Mouse (Mus musculus) Muller cell, postnatal 12 days (primary cell): ENCODE results near the gene Sp8.

Experiments
- DNase-seq: peaks from one replicate; pipeline ENCODE4 v3.0.0-alpha.2; 2015; ENCODE audit errors: inconsistent ontology term

Gene Sp8

DNA sequence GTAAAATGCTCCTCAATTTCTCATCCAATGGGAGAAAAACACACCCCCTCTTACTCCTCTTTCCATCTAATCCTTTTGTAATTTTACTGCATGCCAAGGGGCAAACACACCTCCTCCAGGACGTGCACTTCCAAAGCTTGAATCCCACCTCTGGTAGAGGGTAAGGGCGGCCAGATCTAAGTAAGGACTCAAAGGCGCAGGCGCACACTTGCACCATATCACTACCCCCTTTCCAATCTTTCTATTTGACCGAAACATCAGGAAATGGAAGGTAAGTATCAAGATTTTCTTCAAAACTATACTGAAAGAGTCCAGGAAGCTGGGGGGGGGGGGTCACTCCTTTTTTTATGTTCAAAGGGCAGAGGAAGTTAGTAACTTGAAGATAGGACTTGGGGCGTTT is at the start of gene Sp8:
TSS of gene Sp8 (plus strand) at position 109 of the 400 bp plus-strand sequence.
- no peak for DNase-seq

DNA sequence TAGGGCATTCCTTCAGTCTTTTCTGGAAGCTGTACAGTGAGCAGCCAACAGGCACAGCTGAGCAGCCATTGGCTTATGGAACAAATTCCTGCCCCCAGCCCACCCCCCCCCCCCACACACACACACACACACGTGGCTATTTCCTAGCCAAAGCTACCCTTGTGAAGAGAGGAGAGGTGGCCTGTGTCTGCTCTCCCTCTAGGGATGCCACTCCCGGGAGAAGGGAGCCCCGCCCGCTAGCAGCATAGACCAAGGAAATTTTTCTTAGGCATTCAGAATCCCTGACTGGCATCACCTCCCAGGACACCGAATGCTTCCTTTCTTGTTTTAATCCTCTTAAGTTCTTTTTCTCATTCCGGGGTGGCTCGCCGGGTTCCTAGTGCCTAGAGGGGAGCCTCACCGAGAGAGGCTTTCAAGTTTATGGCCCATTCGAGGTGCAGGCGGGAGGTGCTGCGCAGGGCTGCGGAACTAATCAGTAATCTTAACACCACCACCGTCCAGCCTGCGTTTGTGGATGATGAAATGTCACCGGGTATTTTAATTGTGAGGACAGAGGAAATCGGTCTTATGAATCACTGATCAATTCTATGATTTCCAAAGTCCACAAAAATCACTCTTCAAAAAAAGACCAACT is 34.7 kb upstream of the Sp8 start:
- no peak for DNase-seq

DNA sequence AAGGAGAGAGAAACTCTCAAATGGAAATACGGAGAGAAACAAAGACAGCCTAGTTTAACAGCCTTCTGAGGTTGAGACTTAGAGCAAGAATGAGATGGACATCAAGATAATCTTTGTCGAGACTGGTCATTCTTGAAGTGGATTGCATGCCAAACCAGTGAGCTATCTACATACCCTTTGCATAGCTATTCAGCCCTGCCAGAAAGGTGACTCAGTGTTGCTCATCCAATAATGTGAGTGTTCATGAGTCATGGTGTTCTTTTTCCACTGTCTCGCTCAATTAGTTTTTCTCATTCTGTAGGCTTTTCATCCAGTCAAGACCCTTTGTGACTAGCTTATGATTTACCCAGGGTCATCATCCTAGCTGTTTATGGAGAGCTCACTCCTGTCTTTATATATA is 31.6 kb upstream of the Sp8 start:
- peak; percentile 97 for DNase-seq

DNA sequence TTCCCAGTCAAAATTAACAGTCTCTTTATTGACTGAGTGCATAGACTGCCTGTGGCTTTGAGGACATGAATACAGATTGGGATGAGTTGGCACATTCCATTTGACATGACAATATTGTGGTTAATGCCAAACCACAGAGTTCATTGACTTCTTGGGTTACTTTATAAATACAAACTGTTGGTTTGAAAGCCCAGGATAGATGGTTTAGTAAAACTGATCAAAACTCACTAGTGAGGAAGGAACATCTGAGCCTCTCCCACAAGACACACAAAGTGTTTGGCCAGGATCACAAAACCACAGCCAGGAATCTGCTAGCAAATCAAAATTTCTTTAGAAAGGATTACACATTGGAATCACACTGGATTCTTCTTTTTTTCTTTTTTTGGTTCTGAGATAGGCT is 30.0 kb upstream of the Sp8 start:
- peak; percentile 89 for DNase-seq

DNA sequence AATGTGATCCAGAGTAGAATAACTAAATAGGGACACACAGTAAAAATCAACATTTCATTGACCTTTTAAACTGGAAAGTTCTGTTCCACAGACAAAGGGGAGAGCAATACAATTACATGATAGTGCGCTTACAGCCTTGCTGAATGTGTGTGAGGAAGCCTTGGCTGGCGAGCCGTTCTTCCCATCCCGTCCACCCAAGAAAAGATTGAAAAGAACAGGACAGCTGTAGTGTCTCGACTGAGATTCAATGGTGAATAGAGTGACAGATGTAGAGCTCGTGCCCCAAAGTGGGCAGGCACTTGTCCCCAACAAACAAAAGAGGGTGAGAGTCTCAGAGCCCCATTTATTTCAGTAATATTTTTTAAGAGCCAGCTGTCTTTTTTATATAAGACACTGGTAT is 16.2 kb upstream of the Sp8 start:
- no peak for DNase-seq

DNA sequence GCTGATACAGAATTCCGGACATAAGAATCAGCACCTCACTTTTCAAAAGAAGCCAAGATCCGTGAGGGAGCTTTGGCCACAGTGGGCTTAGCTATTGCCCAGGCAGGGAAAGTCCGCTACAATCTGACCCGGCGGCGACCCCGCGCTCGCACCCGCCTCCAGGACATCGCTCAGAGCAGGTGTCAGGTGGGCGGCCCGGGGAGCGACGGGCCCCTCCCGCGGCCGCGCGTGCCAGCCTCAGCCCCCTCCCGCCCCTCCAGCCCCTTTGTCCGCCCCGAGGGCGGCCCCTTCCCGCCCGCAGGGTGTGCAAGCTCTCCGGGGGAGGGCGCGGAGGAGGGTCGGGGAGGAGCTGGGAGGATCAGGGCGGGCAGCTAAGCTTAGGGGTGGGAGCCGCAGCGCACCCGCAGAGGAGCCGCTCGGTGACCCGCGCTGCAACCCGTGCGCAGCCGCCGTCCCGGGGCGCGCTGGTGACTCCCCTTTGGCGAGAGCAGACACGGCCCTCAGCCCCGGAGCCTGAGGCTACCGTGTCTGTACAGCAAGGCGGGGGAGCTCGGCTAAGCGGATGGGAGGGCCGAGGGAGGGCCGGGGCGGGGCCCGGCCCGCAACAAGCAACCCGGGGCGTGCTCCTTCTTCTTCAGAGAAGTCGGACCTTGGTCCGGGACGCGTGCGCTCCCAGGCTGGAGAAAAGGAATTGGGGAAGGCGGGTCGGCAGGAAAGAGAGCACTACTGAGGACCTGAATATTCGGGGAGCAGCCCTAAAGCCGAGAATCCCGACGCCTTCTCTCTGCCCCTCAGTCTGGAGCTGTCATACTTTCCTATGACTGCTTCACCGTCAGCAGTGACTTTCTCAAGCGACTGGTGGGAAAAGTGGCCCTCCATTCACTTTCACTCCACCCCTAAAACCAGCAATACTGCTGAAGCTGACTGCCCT is 9.5 kb upstream of the Sp8 start:
- DNase-seq: peak; percentile 74

DNA sequence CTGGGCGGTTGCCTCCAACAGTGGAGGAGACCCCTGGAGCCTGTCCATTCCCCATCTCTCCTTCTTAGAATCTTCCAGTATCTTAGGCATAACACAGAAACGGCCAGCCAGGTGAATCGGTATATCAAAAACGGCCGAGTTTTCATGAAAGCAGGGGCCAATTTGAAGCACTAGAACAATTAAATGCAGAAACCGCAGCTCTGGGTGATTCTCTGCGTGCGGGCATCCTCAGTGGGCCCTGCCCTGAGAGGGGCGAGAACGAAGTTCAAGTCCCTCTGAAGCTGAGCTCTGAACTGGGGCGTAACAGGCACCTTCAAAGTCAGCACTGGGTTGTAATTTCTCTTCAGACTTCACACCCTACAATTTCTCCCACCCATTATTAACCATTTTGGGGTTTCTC is 8.8 kb upstream of the Sp8 start:
- DNase-seq: no peak

DNA sequence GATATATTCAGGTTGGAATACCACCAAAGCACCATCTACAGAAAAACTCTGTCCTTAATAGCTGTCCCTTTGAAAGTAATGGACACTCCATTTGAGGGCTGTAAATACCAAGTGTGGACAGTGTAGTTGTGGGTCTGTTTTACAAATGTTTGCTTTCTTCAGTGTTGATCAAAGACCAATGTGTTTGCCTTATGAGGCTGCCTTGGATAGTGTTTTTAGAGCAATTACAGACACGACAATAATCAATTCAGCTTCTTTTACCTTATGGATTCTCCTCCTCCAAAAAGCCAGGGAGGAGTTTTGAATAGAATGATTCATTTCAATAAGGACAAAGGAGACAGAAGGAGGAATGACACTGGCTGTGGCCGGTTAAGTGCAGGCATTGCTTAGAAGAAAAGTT is 7.9 kb upstream of the Sp8 start:
- DNase-seq: no peak

DNA sequence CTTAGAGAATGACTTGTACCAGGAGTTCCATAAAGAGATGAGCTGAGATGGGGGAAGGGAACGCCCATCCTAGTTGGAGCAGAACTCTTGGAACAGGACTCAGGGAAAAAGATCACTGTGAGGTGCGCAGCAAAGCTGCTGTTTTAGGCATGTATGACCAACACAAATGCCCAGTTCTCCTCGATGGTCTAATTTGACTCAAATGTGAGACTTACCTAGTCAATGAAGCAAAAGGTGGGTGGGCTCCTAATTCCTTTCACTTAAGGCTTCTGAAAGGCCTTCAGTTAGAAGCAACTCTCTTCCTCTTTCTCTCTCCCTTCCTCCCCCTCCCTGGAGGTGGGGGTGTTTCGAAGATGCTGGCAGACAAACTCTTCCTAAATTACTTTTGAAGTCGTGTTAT is 6.7 kb upstream of the Sp8 start:
- DNase-seq: no peak

DNA sequence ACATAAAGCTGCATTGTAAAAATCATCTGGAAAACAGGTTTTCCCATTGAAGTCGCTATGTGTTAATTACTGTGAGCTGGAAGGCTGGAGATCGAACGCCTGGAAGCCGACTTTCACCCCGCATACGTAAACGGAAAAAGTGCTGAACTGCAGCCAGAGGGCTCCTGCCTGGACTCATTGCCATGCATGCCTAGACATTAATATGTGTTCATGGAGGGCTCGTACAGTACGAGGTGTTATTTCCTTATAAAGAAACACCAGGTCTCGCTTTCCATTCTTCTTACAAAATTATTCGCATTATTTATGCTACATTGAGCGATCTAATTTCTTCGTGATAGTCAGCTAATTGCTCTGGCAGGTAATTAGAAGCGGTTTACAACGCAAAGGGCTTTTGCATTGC is 5.8 kb upstream of the Sp8 start:
- no peak for DNase-seq

DNA sequence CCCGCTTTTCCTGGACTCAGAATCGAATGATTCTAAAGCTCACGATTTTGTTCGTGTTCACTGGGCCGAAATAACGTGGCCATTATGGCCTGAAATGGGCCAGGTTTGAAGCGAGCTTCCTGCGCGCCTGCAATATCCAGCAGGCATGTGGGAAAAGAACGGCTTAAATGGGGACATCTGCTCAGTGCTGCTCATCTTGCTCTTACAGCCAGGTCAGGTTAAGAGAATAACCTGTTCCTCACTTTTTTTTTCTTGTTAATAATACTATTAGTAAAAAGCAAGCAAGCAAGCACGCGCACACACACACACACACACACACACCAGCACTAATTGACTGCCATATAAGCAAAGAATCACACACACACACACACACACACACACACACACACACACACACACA is 5.3 kb upstream of the Sp8 start:
- no peak for DNase-seq

DNA sequence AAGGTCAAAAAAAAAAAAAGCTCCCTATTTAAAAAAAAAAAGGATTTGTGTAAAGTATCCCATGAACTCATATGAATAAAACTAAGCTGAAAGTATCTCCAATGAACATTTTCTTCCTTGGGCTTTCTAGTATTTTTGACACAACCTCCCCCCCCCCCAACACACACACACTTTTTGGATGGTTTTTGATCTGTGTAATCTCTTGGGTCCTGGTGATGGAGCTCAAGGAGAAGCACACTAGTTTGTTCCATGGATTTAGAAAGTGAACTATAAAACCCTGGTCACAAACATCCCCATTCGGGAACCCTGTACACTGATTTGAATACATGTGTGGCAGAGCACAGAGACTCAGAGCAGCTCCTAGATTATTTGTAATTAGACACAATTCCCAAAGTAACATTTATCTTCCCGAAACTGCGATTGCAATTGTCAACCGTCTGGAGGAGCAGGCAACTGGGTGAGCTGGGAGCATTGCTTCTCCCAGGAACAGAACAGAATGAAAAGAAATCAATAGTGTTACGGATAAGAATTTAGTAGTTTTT is 4.7 kb upstream of the Sp8 start:
- DNase-seq: no peak

DNA sequence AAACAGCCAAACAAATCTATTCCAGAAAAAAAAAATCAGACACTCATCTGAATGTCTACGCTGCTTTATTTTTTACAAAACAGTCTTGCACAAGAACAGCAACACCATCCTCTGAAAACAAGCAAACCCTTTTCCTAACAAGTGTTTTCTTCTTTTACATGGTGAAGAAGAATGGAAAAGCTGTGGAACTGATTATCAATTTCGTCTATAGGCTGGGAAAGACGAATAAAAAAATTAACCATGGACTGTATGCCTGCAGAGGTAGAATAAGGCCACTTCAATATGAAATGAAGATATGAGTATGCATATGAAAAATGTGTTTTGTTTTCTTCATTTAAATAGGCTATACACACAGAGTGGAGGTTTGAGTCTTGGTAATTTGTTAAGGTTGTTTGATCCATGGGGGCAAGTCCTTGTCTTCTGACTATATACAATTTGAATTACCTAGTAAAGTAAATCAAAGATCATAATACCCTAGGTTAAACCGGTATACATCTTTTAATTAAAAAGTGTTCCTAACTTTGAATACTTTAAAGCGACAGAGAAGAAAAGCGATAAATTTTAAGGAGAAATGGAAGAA is 4.1 kb upstream of the Sp8 start:
- DNase-seq: no peak

DNA sequence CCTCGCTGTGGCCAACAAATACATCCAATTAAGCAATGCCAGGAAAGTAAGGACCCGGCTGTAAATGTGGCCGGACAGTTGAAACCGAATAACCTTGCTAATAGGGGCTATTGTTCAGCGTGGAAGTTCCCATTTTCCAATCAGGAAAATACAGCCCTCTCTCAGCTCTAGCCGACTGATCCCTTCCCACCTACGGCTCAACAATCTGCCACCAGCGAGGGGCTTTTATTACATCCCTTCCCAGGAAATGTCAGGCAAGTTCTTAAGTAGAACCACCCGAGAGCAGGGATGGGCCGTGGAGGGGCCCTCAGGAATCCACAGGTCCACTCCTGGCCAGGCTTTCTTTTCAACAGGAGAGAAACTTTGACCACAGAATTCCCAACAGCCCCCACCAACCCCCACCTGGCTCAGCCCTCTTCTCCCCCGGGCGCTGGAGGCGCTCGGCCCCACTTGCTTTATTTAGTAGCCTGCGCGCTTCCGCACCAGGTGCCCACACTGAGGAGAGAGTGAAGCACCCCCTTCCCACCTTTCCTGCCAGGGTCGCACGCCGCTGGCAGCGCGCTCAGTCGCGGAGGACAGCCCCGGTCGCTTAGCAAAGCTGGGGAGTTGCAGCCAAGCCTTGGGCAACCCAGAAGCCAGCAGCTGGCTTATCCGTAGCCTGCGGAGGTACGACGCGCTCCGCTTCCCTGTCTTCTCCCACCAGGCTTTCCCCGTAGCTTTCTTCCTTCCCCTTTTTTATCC is 3.3 kb upstream of the Sp8 start:
- DNase-seq: no peak

DNA sequence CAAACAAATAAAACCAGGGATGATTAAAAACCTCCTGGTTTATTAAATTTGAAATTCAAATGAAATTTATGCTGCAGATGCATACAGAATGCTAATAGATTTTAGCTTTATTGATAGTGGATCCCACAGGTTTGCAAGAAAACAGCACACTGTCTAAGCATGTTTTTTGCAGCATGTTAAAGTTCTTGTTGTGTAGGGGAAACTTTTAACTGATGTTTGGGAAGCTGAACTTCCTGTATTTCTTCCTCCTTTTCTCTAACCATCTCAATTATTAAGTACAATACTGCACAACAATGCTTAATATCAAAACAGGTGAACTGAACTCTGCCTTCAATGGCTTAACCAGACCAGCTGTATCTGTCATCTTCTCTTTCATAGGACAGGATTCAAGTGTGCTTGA is 2.0 kb upstream of the Sp8 start:
- DNase-seq: no peak

DNA sequence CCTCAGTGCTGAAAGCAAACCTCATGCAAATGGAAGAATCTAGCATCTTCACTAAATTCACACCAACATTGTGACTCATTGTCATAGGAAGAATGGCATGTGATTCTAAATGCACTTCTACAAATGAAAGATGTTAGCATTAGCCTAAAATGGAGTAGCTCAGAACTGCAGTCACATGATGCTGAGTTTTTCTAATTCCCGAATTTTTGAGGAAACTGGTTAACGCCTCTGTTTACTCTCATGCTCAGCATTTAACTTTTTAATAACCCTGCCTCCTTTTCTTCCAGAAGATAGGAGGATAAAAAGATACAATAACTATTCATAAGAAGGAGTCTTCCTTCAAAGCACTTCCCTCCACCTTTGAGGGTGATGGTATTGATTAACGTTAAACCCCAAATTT is 1.3 kb upstream of the Sp8 start:
- no peak for DNase-seq

DNA sequence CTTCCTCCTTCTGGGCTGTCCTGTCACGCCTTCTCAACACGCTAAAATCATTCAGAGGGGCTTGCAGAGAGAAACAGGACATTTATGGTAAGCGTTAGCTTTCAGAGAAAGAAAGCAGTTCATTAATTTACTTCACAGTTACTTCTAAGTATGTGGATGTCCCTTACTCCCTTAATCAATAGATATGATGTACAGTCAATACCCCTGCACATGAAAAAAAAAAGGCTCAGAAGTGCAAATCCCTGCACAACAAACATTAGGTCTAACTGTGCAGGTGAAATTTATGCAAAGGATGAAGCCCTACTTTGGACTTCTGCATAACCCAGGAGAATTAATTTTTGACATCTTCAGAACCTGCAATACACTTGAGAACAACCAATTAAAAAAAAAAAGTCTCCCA is 778 bp upstream of the Sp8 start:
- no peak for DNase-seq

DNA sequence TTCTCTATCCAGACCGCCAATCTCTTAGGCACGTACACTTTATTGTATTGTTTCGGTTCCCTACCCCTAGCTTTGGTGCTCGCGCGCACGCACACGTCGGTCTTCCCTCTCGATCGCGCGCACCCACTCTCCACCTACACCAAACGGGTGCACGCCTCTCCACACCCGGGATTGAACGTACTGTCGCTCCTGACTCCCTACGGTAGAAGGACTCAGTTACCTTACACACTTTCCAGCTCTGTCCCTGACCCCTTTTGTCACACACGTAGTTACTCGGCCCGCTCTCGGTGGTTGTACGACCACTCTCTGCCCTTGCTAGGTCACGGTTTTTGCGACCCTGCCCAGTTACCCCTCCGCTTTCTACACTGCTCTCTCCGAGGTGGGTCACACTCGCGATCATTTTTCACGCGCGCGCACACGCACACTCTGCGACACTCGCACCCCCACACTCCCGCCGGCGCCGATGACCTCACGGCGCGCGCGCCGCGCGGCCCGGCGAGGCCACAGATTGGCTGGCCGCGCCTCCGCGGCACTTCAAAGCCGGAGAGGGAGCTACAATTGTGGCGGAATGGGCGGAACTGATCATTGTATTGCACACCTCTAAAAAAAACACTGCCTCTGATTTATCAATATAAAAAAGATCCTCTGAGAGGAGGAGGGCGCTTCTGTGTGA is 656 bp downstream of the Sp8 start:
- DNase-seq: no peak

DNA sequence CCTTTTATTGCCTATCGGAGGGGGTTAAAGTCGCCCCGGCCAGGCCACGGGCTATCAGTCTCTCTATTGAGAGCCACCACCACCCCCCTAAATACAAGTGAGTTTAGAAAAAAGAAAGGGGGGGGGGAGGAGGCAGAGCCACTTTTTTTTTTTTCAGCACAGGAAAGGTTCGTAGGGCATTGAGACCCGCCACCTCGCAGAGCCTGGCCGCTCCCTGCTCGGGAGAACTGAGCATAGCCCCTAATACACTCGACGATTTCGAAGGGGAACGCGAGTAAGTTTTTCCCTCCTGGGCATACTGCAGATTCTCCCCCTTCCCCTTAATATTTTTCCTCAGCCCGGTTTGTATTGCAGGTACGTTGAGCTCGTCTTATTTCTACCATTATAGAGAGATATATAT is 1.3 kb downstream of the Sp8 start:
- DNase-seq: no peak

DNA sequence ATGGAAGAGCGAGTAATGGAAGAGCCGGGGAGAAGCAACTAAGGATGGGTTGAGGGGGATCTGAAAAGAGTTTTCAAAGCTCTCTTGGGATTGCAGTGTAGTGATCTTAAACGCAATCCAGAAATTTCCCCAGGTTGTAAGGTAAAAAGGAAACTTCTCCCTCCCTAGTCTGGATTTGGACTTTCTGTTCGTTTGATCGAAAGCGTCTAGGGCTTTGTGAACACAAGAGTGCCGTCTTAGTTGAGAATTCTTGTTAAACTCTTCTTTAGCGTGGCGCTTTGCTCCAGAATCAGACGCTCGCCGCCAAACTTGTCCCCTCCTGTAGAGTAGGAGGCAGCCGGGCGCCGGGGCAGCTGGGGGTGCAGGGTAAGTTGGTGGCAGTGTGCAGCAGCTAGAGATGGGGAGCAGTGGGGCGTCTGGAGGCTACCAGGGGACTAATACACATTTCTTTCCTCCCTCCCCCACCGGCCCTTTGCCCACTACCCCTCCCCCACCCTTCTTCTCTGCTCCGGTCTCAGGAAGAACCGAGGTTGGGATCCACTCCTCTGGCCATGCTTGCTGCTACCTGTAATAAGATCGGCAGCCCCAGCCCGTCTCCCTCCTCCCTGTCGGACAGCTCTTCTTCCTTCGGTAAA is 1.8 kb downstream of the Sp8 start:
- DNase-seq: no peak
